28 mouse cellular contexts compared by ENCODE assay signal in the genomic region with DNA sequence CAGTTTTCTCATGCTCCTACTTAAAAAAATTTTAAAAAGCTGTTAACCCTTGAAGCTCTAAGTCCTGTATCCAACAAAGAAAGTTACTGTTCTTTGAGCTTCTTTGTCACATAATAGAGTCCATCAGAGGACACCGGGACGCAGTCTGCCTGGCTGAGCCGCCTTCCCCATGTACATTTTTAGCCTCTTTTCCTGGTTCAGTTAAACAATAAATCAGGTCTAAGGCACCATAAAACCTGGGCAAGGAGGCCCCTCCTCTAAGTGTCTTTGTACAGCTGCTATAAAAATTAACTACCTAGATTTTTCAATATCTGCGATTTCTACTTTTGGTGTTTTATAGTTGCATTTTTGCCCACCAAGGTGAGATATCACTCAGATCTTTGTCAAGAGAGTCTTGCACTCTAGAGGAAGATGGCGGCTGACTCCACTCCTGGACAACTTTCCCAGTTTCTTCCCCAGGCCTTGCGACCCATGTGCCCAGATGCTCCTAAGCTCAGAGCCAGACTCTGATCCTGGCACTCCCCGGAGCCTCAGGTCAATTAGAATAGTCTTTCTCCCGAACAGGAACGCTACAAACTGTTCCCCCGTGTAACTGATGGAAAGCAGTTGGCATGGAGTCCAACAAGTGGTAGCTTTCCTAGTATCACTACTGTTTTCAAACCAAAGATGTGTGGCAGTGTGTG.
DNase-seq lines count a peak whose midpoint lies in the region; ATAC-seq and TF ChIP-seq lines count a peak whose summit lies in the region.
"Had no signal": no experiment of that assay in that cellular context is flagged by ENCODE, and none has a peak within 500 bp of the region (broad histone marks: within the 10 kb centered on the region; RNA-seq: fewer than 3 reads in every experiment).

No protein-coding gene starts in this region.

- H3K4me1 ChIP-seq in intestine, embryonic 16.5 days (ENCODE audit: control insufficient read depth, insufficient read depth, low read length), result peaks cover 38% of the 10 kb centered on the region
- peaks cover 33% of the 10 kb centered on the region; the same call in 1 of the 2 replicates for H3K4me1 ChIP-seq in small intestine, adult 2 months (ENCODE audit: control insufficient read depth, insufficient read depth, insufficient read length, low read length)
- H3K4me1 ChIP-seq in hindbrain, embryonic 11.5 days (replicated peaks; ENCODE audit: control insufficient read depth, insufficient read depth, low read length), result no peaks in the 10 kb centered on the region
- H3K4me1 ChIP-seq: embryonic facial prominence, embryonic 15.5 days; forebrain, embryonic 10.5 days had no signal

- no peaks in the 10 kb centered on the region for H3K36me3 ChIP-seq in intestine, embryonic 16.5 days (ENCODE audit: control insufficient read depth, insufficient read depth, low read length)
- H3K36me3 ChIP-seq in small intestine, adult 2 months (ENCODE audit: control insufficient read depth, insufficient read depth, low read length), result no peaks in the 10 kb centered on the region
- H3K36me3 ChIP-seq in hindbrain, embryonic 11.5 days (ENCODE audit: control insufficient read depth, insufficient read depth, low read length), result no peaks in the 10 kb centered on the region
- H3K36me3 ChIP-seq: embryonic facial prominence, embryonic 13.5 days; embryonic facial prominence, embryonic 15.5 days; forebrain, embryonic 10.5 days; forebrain, embryonic 12.5 days; G1E had no signal

- H3K27me3 ChIP-seq in intestine, embryonic 16.5 days (replicated peaks; ENCODE audit: control insufficient read depth, insufficient read depth, low read length), result no peaks in the 10 kb centered on the region
- no peaks in the 10 kb centered on the region for H3K27me3 ChIP-seq in small intestine, adult 2 months (ENCODE audit: control insufficient read depth, insufficient read depth, low read length)
- no peaks in the 10 kb centered on the region for H3K27me3 ChIP-seq in hindbrain, embryonic 11.5 days (ENCODE audit: control insufficient read depth, insufficient read depth, low read length)
- H3K27me3 ChIP-seq: CH12.LX; embryonic facial prominence, embryonic 13.5 days; embryonic facial prominence, embryonic 15.5 days; forebrain, embryonic 12.5 days; Patski had no signal

- no peaks in the 10 kb centered on the region for H3K9me3 ChIP-seq in intestine, embryonic 16.5 days (ENCODE audit: control insufficient read depth, low read length)
- no peaks in the 10 kb centered on the region for H3K9me3 ChIP-seq in hindbrain, embryonic 11.5 days (ENCODE audit: control insufficient read depth, low read length)
- H3K9me3 ChIP-seq: embryonic facial prominence, embryonic 13.5 days; embryonic facial prominence, embryonic 15.5 days; forebrain, embryonic 10.5 days; forebrain, embryonic 12.5 days had no signal

- no peak overlapping the region for H3K4me3 ChIP-seq in intestine, embryonic 16.5 days (ENCODE audit: low read length)
- no peak overlapping the region for H3K4me3 ChIP-seq in small intestine, adult 2 months (ENCODE audit: low read depth, low read length)
- H3K4me3 ChIP-seq in gastrocnemius, adult 2 months, result no peak overlapping the region
- H3K4me3 ChIP-seq in hindbrain, embryonic 11.5 days (ENCODE audit: low read depth, low read length), result no peak overlapping the region
- H3K4me3 ChIP-seq: embryonic facial prominence, embryonic 13.5 days; embryonic facial prominence, embryonic 15.5 days; erythroblast, embryonic 14.5 days; forebrain, embryonic 10.5 days; forebrain, embryonic 12.5 days had no signal

- no peak overlapping the region for H3K4me2 ChIP-seq in intestine, embryonic 16.5 days (ENCODE audit: low read depth, low read length)
- no peak overlapping the region for H3K4me2 ChIP-seq in hindbrain, embryonic 11.5 days (replicated peaks; ENCODE audit: low read depth, low read length)
- H3K4me2 ChIP-seq: embryonic facial prominence, embryonic 13.5 days; embryonic facial prominence, embryonic 15.5 days; forebrain, embryonic 12.5 days had no signal

- TF ChIP-seq POLR2A in small intestine, adult 2 months (IDR thresholded peaks at IDR 0.05; ENCODE audit: low read depth, low read length), result no peak

- DNase-seq in heart, adult 11 months, result peak; percentile 78
- no peak for DNase-seq in heart, adult 9 months (ENCODE audit: low spot score in 2 of 2)
- DNase-seq in gastrocnemius, adult 2 months, result no peak
- no peak for DNase-seq in hindbrain, embryonic 11.5 days (ENCODE audit: low spot score)
- DNase-seq: adrenal gland, adult 8-10 months; adrenal gland, postnatal 14 days; adrenal gland, postnatal 36 days; B cell, adult 2 months; cerebellum, adult 11-12 months; cerebellum, adult 2 months; cerebellum, adult 9-10 months; cerebellum, postnatal 14 days; cerebellum, postnatal 36 days; embryo, embryonic 11 days had no signal

- H3K9ac ChIP-seq in intestine, embryonic 16.5 days (ENCODE audit: low read depth, low read length), result no peak overlapping the region
- H3K9ac ChIP-seq in hindbrain, embryonic 11.5 days (ENCODE audit: low read depth, low read length), result no peak overlapping the region
- H3K9ac ChIP-seq: embryonic facial prominence, embryonic 13.5 days; embryonic facial prominence, embryonic 15.5 days; forebrain, embryonic 12.5 days had no signal

- intact Hi-C loops in gastrocnemius, adult 2 months (cut with DNase I), result no loop called here

- peak overlapping the region; percentile 75 for H3K27ac ChIP-seq in intestine, embryonic 16.5 days (ENCODE audit: low read length)
- H3K27ac ChIP-seq in small intestine, adult 2 months (ENCODE audit: insufficient read depth, low read depth, low read length), result peak overlapping the region; percentile 68
- H3K27ac ChIP-seq in gastrocnemius, adult 2 months, result no peak overlapping the region
- H3K27ac ChIP-seq in hindbrain, embryonic 11.5 days (ENCODE audit: low read depth, low read length), result no peak overlapping the region
- H3K27ac ChIP-seq: embryonic facial prominence, embryonic 13.5 days; embryonic facial prominence, embryonic 15.5 days; forebrain, embryonic 10.5 days; forebrain, embryonic 12.5 days had no signal

- TF ChIP-seq CTCF in small intestine, adult 2 months (IDR thresholded peaks at IDR 0.05; ENCODE audit: extremely low read depth, insufficient read length, insufficient replicate concordance, low read depth, low read length), result no peak
- TF ChIP-seq CTCF in gastrocnemius, adult 2 months (IDR thresholded peaks at IDR 0.05), result no peak

- WGBS in intestine, embryonic 16.5 days, result 56% methylated on average over 10 of the region's 10 CpGs
- 30% methylated on average over 10 of the region's 10 CpGs for WGBS in small intestine, adult 2 months
- 93% methylated on average over 10 of the region's 10 CpGs for WGBS in hindbrain, embryonic 11.5 days

- ATAC-seq in intestine, embryonic 16.5 days, result peak; percentile 90
- ATAC-seq in hindbrain, embryonic 11.5 days (ENCODE audit: low FRiP score), result no peak
- ATAC-seq: activated CD4-positive, CD25-positive, alpha-beta regulatory T cell, adult 4 months; CD4-positive, CD25-positive, alpha-beta regulatory T cell, adult 4 months; forebrain, embryonic 14.5 days; forebrain, embryonic 16.5 days; Patski had no signal

Comparison
In these comparisons a context has a peak if more than half of its experiments do, and no peak if none do; other contexts are left out.
1. H3K27ac ChIP-seq: peak in intestine, embryonic 16.5 days (single experiment) and small intestine, adult 2 months (single experiment); none in gastrocnemius, adult 2 months (single experiment) and hindbrain, embryonic 11.5 days (single experiment).